Mouse (Mus musculus): ENCODE measurements at regions not wholly inside any gene's neighbourhood (a gene's known extent, or its start where the extent isn't known, plus 50 kb on each side); places are given as distances from the start of the nearest gene placed in this dataset.

DNA sequence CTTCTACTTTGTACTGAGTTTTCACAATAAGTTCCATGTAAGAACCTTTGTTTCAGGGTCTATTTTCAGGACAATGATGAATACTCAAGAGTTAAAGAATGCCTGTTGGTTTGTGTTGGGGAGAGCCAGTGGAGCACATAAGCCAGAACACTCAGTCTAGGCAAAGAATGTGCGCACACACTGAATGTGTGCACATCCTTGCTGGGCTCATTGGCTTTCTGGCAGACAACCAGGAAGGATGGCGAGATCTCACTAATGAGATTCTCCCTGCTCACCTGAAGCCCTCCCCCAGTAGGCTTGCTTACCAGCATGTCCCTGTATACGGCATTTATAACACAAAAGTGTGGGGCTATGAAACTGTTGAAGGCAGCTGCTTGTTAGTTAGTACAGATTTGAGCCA, 411.0 kb downstream of the D3Ertd751e start:
- Histone ChIP-seq H3K9ac (no peak overlapping the region), H3K4me3 (no peak overlapping the region), H3K9me3 (no peaks in the 10 kb centered on the region), H3K4me2 (no peak overlapping the region), H3K27ac (replicated peaks) (no peak overlapping the region), H3K27me3 (no peaks in the 10 kb centered on the region), H3K36me3 (no peaks in the 10 kb centered on the region), H3K4me1 (replicated peaks) (no peaks in the 10 kb centered on the region)
- WGBS: 79% methylated on average over 3 of the region's 3 CpGs
- no peak; the same call in 1 of the 2 replicates for ATAC-seq (ENCODE audit: low FRiP score, low read depth)

DNA sequence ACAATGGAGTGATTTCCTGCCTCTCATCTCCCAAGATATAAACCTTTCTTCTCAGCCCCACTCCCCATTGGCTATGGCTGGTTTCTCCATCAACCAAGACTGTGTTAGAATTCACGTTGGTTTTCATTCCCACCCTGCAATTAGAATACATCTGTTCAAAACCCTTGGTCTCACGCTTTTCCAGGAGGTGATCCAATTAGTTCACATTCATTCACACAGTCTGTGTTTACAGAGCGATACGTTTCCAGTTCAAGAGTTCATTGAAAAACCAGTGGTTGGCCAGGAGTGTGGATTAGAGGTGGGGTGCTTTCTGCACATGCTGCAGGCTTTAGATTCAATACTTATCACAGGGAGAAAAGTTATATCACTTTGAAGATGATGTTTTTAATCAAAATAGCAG, 412.5 kb downstream of the D3Ertd751e start:
- WGBS: 53% methylated on average over 4 of the region's 4 CpGs

DNA sequence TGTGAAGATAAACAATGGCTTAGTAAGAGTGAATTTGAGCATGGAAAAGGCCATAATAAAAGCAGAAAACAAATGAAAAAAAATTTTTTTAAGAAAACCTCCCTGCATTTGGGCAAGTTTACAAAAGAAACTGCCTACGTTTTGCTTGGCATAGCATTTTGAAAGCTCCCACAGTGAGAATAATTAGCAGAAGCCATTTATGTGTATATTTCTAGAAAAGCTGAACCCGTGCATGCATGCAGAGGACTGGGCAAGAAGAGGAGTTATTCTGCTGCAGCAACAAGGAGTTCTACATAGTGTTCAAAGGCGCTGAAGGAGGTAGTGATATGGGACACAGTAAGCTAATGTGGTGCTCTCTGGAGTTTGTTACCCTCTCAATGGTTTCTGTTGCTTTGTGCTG, 421.3 kb downstream of the D3Ertd751e start:
- no peak for ATAC-seq (ENCODE audit: low FRiP score, low read depth)
- Histone ChIP-seq H3K4me1 (replicated peaks) (no peaks in the 10 kb centered on the region), H3K36me3 (no peaks in the 10 kb centered on the region), H3K27me3 (no peaks in the 10 kb centered on the region), H3K4me3 (no peak overlapping the region), H3K27ac (replicated peaks) (no peak overlapping the region), H3K9ac (no peak overlapping the region), H3K4me2 (no peak overlapping the region), H3K9me3 (no peaks in the 10 kb centered on the region)
- WGBS: 53% methylated on average over 3 of the region's 3 CpGs

More for the DNA sequence above, 412.5 kb downstream of the D3Ertd751e start:
- ATAC-seq (ENCODE audit: low FRiP score, low read depth): no peak
- Histone ChIP-seq H3K9me3 (no peaks in the 10 kb centered on the region), H3K27me3 (no peaks in the 10 kb centered on the region), H3K9ac (no peak overlapping the region), H3K4me2 (no peak overlapping the region), H3K27ac (replicated peaks) (no peak overlapping the region), H3K4me3 (no peak overlapping the region), H3K4me1 (replicated peaks) (no peaks in the 10 kb centered on the region), H3K36me3 (no peaks in the 10 kb centered on the region)

DNA sequence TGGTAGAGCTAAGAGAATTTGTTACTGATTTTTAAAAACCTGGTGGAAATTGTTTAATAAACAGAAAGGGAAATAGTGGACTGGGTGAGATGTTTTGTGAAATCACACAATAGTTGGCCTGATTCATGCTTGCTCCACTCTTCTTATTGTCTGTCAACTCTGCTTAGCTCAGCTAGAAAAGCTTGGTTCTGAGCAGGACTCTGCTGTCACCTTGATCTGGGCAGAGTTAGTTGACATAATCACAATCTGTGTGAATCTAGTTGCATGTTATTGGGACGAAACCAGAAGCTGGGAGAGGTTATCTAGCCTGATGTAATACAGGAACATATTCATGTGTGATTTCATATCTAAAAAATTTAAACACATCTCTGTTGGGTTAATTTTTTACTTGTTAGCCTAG, 456.8 kb downstream of the D3Ertd751e start:
- WGBS: 78% methylated on average over 1 of the region's 1 CpGs
- no peaks in the 10 kb centered on the region for H3K4me1 ChIP-seq (replicated peaks)
- H3K9ac ChIP-seq: no peak overlapping the region
- no peak for ATAC-seq (ENCODE audit: low FRiP score, low read depth)
- no peak overlapping the region for H3K4me2 ChIP-seq
- H3K27ac ChIP-seq (replicated peaks): no peak overlapping the region
- H3K4me3 ChIP-seq: no peak overlapping the region
- H3K9me3 ChIP-seq: no peaks in the 10 kb centered on the region
- H3K36me3 ChIP-seq: no peaks in the 10 kb centered on the region
- no peaks in the 10 kb centered on the region for H3K27me3 ChIP-seq

DNA sequence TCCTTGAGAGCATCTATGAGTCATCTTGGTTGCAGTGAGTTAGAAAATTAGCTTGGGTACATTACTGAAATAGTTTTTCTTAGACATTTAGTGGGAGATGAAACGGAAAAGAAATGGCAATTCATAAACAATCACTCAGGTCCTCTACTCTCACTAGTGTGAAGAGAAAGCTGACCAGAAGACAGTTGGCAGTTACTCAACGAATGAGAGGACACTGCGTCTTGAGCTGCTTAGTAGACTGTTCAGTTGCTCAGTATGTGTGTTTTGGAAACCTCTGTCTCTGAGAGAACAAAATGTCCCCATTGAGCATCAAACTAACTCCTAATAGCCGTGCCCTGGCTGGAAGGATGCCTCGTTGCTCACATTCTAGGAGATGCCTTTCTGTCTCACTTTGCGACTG, 459.0 kb downstream of the D3Ertd751e start:
- no peaks in the 10 kb centered on the region for H3K36me3 ChIP-seq
- H3K27me3 ChIP-seq: no peaks in the 10 kb centered on the region
- no peaks in the 10 kb centered on the region for H3K9me3 ChIP-seq
- H3K4me1 ChIP-seq (replicated peaks): no peaks in the 10 kb centered on the region
- no peak overlapping the region for H3K4me3 ChIP-seq
- no peak overlapping the region for H3K4me2 ChIP-seq
- 88% methylated on average over 6 of the region's 6 CpGs for WGBS
- no peak overlapping the region for H3K9ac ChIP-seq
- ATAC-seq (ENCODE audit: low FRiP score, low read depth): no peak
- H3K27ac ChIP-seq (replicated peaks): no peak overlapping the region

DNA sequence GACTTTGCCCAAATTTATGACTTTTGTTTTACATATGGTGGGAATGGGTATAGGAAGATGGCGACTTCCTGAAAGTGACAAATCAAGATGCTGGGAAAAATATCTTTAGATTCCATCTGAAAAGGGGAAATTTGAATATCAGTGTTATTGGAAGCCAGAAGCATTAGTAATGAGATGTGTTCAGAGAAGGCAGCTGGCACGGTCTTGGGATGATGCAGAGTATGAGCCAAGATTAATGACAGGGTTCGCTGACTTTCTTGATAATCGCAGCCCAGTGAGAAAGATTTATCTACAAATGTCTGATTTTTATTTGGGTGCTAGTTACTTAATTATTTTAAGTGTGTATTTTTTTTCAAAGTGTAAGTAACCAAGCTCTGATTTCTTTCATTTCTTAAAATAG, 463.2 kb downstream of the D3Ertd751e start:
- Histone ChIP-seq H3K27me3 (no peaks in the 10 kb centered on the region), H3K9ac (no peak overlapping the region), H3K4me1 (replicated peaks) (no peaks in the 10 kb centered on the region), H3K4me2 (no peak overlapping the region), H3K9me3 (no peaks in the 10 kb centered on the region), H3K36me3 (no peaks in the 10 kb centered on the region), H3K27ac (replicated peaks) (no peak overlapping the region), H3K4me3 (no peak overlapping the region)
- no peak for ATAC-seq (ENCODE audit: low FRiP score, low read depth)
- WGBS: 87% methylated on average over 4 of the region's 4 CpGs

DNA sequence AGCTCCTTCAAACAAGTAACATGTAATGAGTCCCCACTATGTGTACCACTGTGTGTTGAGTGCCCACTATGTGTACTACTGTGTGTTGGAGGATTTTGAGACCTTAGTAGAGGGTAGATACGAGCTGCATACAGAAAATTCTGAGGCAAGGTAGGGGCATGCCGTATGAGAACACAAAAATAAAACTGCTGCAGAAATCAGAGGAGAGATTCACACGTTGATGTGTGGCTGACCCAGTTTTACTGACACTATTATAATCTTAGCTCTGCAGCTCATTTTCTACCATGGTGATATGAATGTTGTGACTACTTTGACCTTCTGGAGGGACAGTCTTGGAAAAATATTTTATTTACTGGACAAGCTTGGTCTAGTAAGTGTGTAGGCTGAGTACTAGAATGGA, 469.0 kb downstream of the D3Ertd751e start:
- Histone ChIP-seq H3K4me1 (replicated peaks) (0 out of 2 replicates have a peak, but pooled peaks cover 7% of the 10 kb centered on the region), H3K36me3 (no peaks in the 10 kb centered on the region), H3K4me2 (no peak overlapping the region), H3K27ac (replicated peaks) (no peak overlapping the region), H3K27me3 (no peaks in the 10 kb centered on the region), H3K9ac (no peak overlapping the region), H3K4me3 (no peak overlapping the region), H3K9me3 (no peaks in the 10 kb centered on the region)
- no peak for ATAC-seq (ENCODE audit: low FRiP score, low read depth)
- 79% methylated on average over 3 of the region's 3 CpGs for WGBS

DNA sequence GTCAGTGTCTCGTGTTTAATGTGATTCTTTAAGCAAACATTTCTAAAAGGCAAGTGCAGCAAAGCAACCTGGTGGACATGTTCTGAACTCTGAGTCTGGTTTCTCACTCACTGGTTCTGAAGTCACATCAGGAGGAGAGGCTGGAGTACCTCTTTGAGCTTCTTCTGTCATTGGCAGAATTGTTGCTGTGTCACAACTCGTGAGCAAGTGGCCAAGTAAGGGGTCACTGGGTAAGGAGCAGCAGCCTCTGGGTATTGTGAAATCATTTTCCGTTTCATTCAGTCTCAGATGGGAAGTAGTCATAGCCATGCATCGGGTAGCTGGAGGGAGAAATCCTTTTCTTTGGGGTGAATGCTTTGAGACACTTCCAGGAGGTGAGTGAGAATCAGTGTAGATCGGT, 470.0 kb downstream of the D3Ertd751e start:
- H3K9ac ChIP-seq: no peak overlapping the region
- no peak overlapping the region for H3K4me2 ChIP-seq
- no peak overlapping the region for H3K27ac ChIP-seq (replicated peaks)
- 85% methylated on average over 5 of the region's 5 CpGs for WGBS
- H3K36me3 ChIP-seq: no peaks in the 10 kb centered on the region
- no peak for ATAC-seq (ENCODE audit: low FRiP score, low read depth)
- H3K4me3 ChIP-seq: no peak overlapping the region
- H3K4me1 ChIP-seq (replicated peaks): 0 out of 2 replicates have a peak, but pooled peaks cover 7% of the 10 kb centered on the region
- no peaks in the 10 kb centered on the region for H3K27me3 ChIP-seq
- H3K9me3 ChIP-seq: no peaks in the 10 kb centered on the region

DNA sequence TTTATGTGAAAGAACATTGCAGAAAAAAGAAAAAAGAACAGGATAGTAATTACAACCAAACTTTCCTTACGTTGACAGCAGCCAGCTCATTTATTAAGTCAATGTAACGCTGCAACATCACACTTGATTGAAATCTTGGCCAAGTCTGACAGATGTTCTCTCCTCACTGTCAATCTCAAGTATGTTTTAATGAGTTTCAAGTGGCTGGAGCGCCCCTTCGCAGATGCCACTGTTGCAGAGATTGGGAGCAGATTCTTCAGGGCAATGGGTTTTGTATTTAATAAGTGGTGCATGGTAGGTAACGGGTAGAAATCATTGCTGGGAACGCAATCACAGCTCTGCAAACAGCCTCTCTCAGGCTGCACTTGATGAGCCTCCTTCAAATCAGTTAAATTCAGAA, 470.8 kb downstream of the D3Ertd751e start:
- ATAC-seq (ENCODE audit: low FRiP score, low read depth): no peak
- Histone ChIP-seq H3K4me3 (no peak overlapping the region), H3K27me3 (no peaks in the 10 kb centered on the region), H3K9ac (no peak overlapping the region), H3K36me3 (no peaks in the 10 kb centered on the region), H3K27ac (replicated peaks) (no peak overlapping the region), H3K9me3 (no peaks in the 10 kb centered on the region), H3K4me1 (replicated peaks) (0 out of 2 replicates have a peak, but pooled peaks cover 7% of the 10 kb centered on the region), H3K4me2 (no peak overlapping the region)
- 59% methylated on average over 6 of the region's 6 CpGs for WGBS

DNA sequence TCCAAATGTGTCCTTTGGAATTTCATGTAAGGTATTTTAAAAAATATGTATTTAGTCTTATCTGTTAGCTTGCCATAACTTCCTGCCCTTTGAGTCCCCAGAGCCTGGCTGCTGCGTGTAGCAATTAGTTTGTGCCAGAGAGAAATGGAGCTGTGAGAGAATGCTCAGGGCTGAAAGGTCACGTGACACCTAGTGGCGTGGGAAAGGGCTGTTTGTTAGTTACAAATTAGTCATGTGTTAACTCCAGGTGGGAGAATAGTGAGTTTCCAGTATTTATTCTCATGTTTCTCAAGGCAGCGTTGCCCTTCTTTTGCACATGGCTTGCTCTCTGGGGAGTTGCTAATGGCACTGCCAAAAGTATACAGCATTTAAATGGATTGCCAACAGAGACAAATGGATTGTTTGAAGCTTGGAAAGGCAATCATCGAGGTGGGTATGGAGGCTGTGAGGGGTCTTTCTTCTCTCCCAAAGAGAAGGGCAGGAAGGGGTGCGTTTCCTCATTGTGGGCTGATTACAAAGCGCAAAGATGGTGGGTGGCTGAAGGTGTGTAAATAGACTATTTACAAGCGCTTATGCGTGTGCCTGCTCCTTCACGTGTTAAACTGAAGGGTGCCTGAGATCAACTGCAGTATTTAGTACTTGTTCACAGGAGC, 472.3 kb downstream of the D3Ertd751e start:
- Histone ChIP-seq H3K4me3 (no peak overlapping the region), H3K4me2 (no peak overlapping the region; the same call in 1 of the 2 replicates), H3K4me1 (replicated peaks) (0 out of 2 replicates have a peak, but pooled peaks cover 7% of the 10 kb centered on the region), H3K9me3 (no peaks in the 10 kb centered on the region), H3K27me3 (no peaks in the 10 kb centered on the region), H3K9ac (no peak overlapping the region), H3K27ac (replicated peaks) (no peak overlapping the region), H3K36me3 (no peaks in the 10 kb centered on the region)
- no peak for ATAC-seq (ENCODE audit: low FRiP score, low read depth)
- WGBS: 38% methylated on average over 10 of the region's 10 CpGs

DNA sequence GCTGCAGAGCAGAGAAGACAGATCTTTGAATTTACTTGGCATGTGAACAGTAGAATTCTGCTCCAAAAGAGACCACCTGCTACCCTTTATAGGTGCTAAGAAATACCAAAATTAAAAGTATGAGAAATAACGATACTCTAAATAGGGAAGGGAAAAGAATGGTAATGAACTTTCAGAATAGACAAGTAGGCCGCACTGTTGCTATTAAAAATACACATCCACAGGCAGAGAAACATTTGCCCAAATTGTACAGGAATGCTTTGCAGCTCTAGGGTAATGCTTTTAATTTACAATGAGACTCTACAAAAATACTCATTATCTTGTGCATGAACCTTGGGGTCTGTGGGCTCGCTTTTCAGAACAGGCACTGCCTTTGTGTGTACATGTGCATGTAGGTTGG, 476.3 kb downstream of the D3Ertd751e start:
- H3K4me3 ChIP-seq: no peak overlapping the region
- 90% methylated on average over 3 of the region's 3 CpGs for WGBS
- H3K9ac ChIP-seq: no peak overlapping the region
- H3K27me3 ChIP-seq: no peaks in the 10 kb centered on the region
- H3K4me1 ChIP-seq (replicated peaks): 0 out of 2 replicates have a peak, but pooled peaks cover 7% of the 10 kb centered on the region
- H3K9me3 ChIP-seq: no peaks in the 10 kb centered on the region
- H3K27ac ChIP-seq (replicated peaks): no peak overlapping the region
- H3K36me3 ChIP-seq: no peaks in the 10 kb centered on the region
- ATAC-seq (ENCODE audit: low FRiP score, low read depth): no peak
- H3K4me2 ChIP-seq: no peak overlapping the region

DNA sequence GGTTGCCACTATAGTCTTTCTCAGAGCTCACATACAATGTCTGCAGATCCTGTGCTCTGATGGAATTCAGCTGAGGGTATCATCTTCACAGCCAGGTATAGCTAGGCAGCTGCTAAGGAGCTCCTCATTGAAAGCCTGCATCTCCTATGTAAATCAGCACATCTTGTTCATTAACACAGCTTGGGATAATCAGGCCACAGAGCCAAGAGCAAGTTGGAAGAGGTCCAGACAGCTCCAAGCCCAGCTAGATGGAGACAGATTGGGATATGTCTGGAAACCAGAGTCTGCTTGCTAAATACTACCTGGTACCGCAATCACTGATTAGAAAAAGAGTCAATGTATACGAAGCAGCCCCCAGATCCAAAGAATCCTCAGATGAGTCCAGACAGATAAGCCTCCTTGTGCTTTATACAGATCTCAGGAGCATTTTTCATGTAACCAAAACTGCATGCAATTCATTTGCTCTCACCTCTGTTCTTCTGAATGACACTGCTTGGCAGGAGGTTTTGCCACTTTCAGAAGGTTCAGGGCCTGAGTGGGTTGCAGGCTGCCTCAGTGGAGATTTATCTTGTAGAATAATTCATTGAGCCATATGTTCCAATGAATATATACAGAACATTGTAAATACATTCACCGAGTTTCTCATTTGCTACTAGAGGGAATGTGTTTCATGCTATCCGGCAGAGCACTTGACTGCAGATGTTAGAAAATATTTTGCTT, 485.4 kb downstream of the D3Ertd751e start:
- peaks cover 8% of the 10 kb centered on the region for H3K4me1 ChIP-seq (replicated peaks)
- H3K4me3 ChIP-seq: no peak overlapping the region
- H3K27me3 ChIP-seq: no peaks in the 10 kb centered on the region
- no peak overlapping the region for H3K9ac ChIP-seq
- H3K4me2 ChIP-seq: no peak overlapping the region
- H3K36me3 ChIP-seq: no peaks in the 10 kb centered on the region
- 0 out of 2 replicates have a peak overlapping the region, but pooled peaks have one; percentile 42 for H3K27ac ChIP-seq (replicated peaks)
- H3K9me3 ChIP-seq: no peaks in the 10 kb centered on the region
- 69% methylated on average over 4 of the region's 4 CpGs for WGBS
- peak; percentile 48 for ATAC-seq (ENCODE audit: low FRiP score, low read depth)

Measured in hindbrain, embryonic 15.5 days (tissue).